Mouse (Mus musculus): ENCODE measurements at regions not wholly inside any gene's neighbourhood (a gene's known extent, or its start where the extent isn't known, plus 50 kb on each side); places are given as distances from the start of the nearest gene placed in this dataset.

- no peak for DNase-seq (ENCODE audit: low read depth)
- no peak for TF ChIP-seq CTCF (IDR thresholded peaks at IDR 0.05; ENCODE audit: borderline replicate concordance, extremely low read depth, insufficient read depth, insufficient read length)
- no peak for TF ChIP-seq POLR2A (IDR thresholded peaks at IDR 0.05; ENCODE audit: borderline replicate concordance, extremely low read depth, insufficient read depth, insufficient read length, poor library complexity, severe bottlenecking)
Observed at GRCm38 (mm10) chr11:19775741-19776140, 148.4 kb upstream of the Spred2 start.

GRCm38 (mm10) chr11:19776473-19777200, 147.5 kb upstream of the Spred2 start:
- TF ChIP-seq POLR2A (IDR thresholded peaks at IDR 0.05; ENCODE audit: borderline replicate concordance, extremely low read depth, insufficient read depth, insufficient read length, poor library complexity, severe bottlenecking): no peak
- no peak for TF ChIP-seq CTCF (IDR thresholded peaks at IDR 0.05; ENCODE audit: borderline replicate concordance, extremely low read depth, insufficient read depth, insufficient read length)
- DNase-seq (ENCODE audit: low read depth): no peak

GRCm38 (mm10) chr11:19778191-19778590, 146.0 kb upstream of the Spred2 start:
- no peak for DNase-seq (ENCODE audit: low read depth)
- TF ChIP-seq POLR2A (IDR thresholded peaks at IDR 0.05; ENCODE audit: borderline replicate concordance, extremely low read depth, insufficient read depth, insufficient read length, poor library complexity, severe bottlenecking) (no peak), CTCF (IDR thresholded peaks at IDR 0.05; ENCODE audit: borderline replicate concordance, extremely low read depth, insufficient read depth, insufficient read length) (no peak)

GRCm38 (mm10) chr11:19785110-19785509, 139.1 kb upstream of the Spred2 start:
- no peak for DNase-seq (ENCODE audit: low read depth)
- TF ChIP-seq CTCF (IDR thresholded peaks at IDR 0.05; ENCODE audit: borderline replicate concordance, extremely low read depth, insufficient read depth, insufficient read length) (no peak), POLR2A (IDR thresholded peaks at IDR 0.05; ENCODE audit: borderline replicate concordance, extremely low read depth, insufficient read depth, insufficient read length, poor library complexity, severe bottlenecking) (no peak)

GRCm38 (mm10) chr11:19796950-19797670, 127.1 kb upstream of the Spred2 start:
- DNase-seq (ENCODE audit: low read depth): no peak
- TF ChIP-seq CTCF (IDR thresholded peaks at IDR 0.05; ENCODE audit: borderline replicate concordance, extremely low read depth, insufficient read depth, insufficient read length) (no peak), POLR2A (IDR thresholded peaks at IDR 0.05; ENCODE audit: borderline replicate concordance, extremely low read depth, insufficient read depth, insufficient read length, poor library complexity, severe bottlenecking) (no peak)

- TF ChIP-seq POLR2A (IDR thresholded peaks at IDR 0.05; ENCODE audit: borderline replicate concordance, extremely low read depth, insufficient read depth, insufficient read length, poor library complexity, severe bottlenecking): no peak
- no peak for TF ChIP-seq CTCF (IDR thresholded peaks at IDR 0.05; ENCODE audit: borderline replicate concordance, extremely low read depth, insufficient read depth, insufficient read length)
- no peak for DNase-seq (ENCODE audit: low read depth)
Observed at GRCm38 (mm10) chr11:19809359-19809758, 114.8 kb upstream of the Spred2 start.

- DNase-seq (ENCODE audit: low read depth): peak; percentile 44
- TF ChIP-seq CTCF (IDR thresholded peaks at IDR 0.05; ENCODE audit: borderline replicate concordance, extremely low read depth, insufficient read depth, insufficient read length): no peak
- TF ChIP-seq POLR2A (IDR thresholded peaks at IDR 0.05; ENCODE audit: borderline replicate concordance, extremely low read depth, insufficient read depth, insufficient read length, poor library complexity, severe bottlenecking): no peak
Observed at GRCm38 (mm10) chr11:19811271-19811991, 112.7 kb upstream of the Spred2 start.

GRCm38 (mm10) chr11:19811992-19812690, 112.0 kb upstream of the Spred2 start:
- DNase-seq (ENCODE audit: low read depth): no peak
- no peak for TF ChIP-seq CTCF (IDR thresholded peaks at IDR 0.05; ENCODE audit: borderline replicate concordance, extremely low read depth, insufficient read depth, insufficient read length)
- TF ChIP-seq POLR2A (IDR thresholded peaks at IDR 0.05; ENCODE audit: borderline replicate concordance, extremely low read depth, insufficient read depth, insufficient read length, poor library complexity, severe bottlenecking): no peak

- DNase-seq (ENCODE audit: low read depth): no peak
- TF ChIP-seq POLR2A (IDR thresholded peaks at IDR 0.05; ENCODE audit: borderline replicate concordance, extremely low read depth, insufficient read depth, insufficient read length, poor library complexity, severe bottlenecking): no peak
- TF ChIP-seq CTCF (IDR thresholded peaks at IDR 0.05; ENCODE audit: borderline replicate concordance, extremely low read depth, insufficient read depth, insufficient read length): no peak
Observed at GRCm38 (mm10) chr11:19813549-19813948, 110.6 kb upstream of the Spred2 start.

- no peak for DNase-seq (ENCODE audit: low read depth)
- TF ChIP-seq POLR2A (IDR thresholded peaks at IDR 0.05; ENCODE audit: borderline replicate concordance, extremely low read depth, insufficient read depth, insufficient read length, poor library complexity, severe bottlenecking): no peak
- no peak for TF ChIP-seq CTCF (IDR thresholded peaks at IDR 0.05; ENCODE audit: borderline replicate concordance, extremely low read depth, insufficient read depth, insufficient read length)
Observed at GRCm38 (mm10) chr11:19822991-19823390, 101.2 kb upstream of the Spred2 start.

- peak; percentile 92 for DNase-seq (ENCODE audit: low read depth)
- TF ChIP-seq CTCF (IDR thresholded peaks at IDR 0.05; ENCODE audit: borderline replicate concordance, extremely low read depth, insufficient read depth, insufficient read length) (peak; percentile 42; the same call in 1 of the 2 replicates), POLR2A (IDR thresholded peaks at IDR 0.05; ENCODE audit: borderline replicate concordance, extremely low read depth, insufficient read depth, insufficient read length, poor library complexity, severe bottlenecking) (no peak)
Observed at GRCm38 (mm10) chr11:19823461-19823895, 100.7 kb upstream of the Spred2 start.

All from brain, embryonic 14.5 days (tissue).